Mouse (Mus musculus) CD4-positive naive resting alpha-beta T cell, adult 57 days (primary cell): Measurements from ENCODE around the gene Ncor1. TPM values are rescaled to one million over a fixed set of nuclear protein-coding genes. Genes with fewer than 3 reads are reported as not detected.

Source experiments
- total RNA-seq: library from RNA; stranded (reverse); gene quantifications from one replicate; pipeline ENCODE4 v1.2.4, GENCODE M21; 2023

The Ncor1 gene
- total RNA-seq: 468 TPM

GRCm38 (mm10) chr11:62458276-62458724 is at the start of gene Ncor1, which contains the start of gene Pigl:
Gene Ncor1, minus strand, starts transcription at chr11:62458541.
Gene Pigl, plus strand, starts transcription at chr11:62458460.

GRCm38 (mm10) chr11:62280675-62281600 is 177.4 kb downstream of the Ncor1 start, which contains the start of the genes Zswim7 and Ttc19:
Gene Zswim7, minus strand, starts transcription at chr11:62281375.
Gene Ttc19, plus strand, starts transcription at chr11:62281473.

Other genes with a start within 250 kb of the Ncor1 start
- gene Adora2b, start 209.6 kb downstream of the Ncor1 start, total RNA-seq: not detected
- gene Zswim7, start 177.2 kb downstream of the Ncor1 start, total RNA-seq: 6.0 TPM
- 29.6 TPM for gene Ttc19, start 177.1 kb downstream of the Ncor1 start, total RNA-seq
- gene Pigl, start 81 bp downstream of the Ncor1 start, total RNA-seq: 11.1 TPM
- 3.3 TPM for gene Cenpv, start 80.7 kb upstream of the Ncor1 start, total RNA-seq
- gene Ubb, start 92.6 kb upstream of the Ncor1 start, total RNA-seq: 1,441 TPM
- gene Trpv2, start 115.9 kb upstream of the Ncor1 start, total RNA-seq: 45.6 TPM
- gene Lrrc75a, start 190.0 kb upstream of the Ncor1 start, total RNA-seq: 0.56 TPM
- gene Mmgt2, start 190.1 kb upstream of the Ncor1 start, total RNA-seq: 29.8 TPM